Mouse (Mus musculus): ENCODE data around the gene Irs4.

Gene Irs4

GRCm38 (mm10) chrX:141724937-141725918 is at the start of gene Irs4:
Gene Irs4 (minus strand): TSS chrX:141725263.
- no peak for DNase-seq (ENCODE audit: low spot score)

- DNase-seq (ENCODE audit: low spot score): no peak
Measured at GRCm38 (mm10) chrX:141750360-141750759, 25.3 kb upstream of the Irs4 start.

- no peak for DNase-seq (ENCODE audit: low spot score)
Measured at GRCm38 (mm10) chrX:141729570-141729969, 4.5 kb upstream of the Irs4 start.

- DNase-seq (ENCODE audit: low spot score): no peak
Measured at GRCm38 (mm10) chrX:141724391-141724891, 622 bp downstream of the Irs4 start.

GRCm38 (mm10) chrX:141723936-141724335 is 1.1 kb downstream of the Irs4 start:
- DNase-seq (ENCODE audit: low spot score): no peak

GRCm38 (mm10) chrX:141721725-141722124 is 3.3 kb downstream of the Irs4 start:
- DNase-seq (ENCODE audit: low spot score): no peak
